Mouse (Mus musculus) C2C12 (cell line): Measurements from ENCODE around the gene Fezf1. TPM values are rescaled to one million over a fixed set of nuclear protein-coding genes. Genes with fewer than 3 reads are reported as not detected.

Experiments
- H3K27me3 ChIP-seq: one replicate; pipeline ENCODE4 v1.6.1; 2011; ENCODE audit not compliant: control insufficient read depth, insufficient read depth, insufficient read length
- H3K36me3 ChIP-seq: one replicate; pipeline ENCODE4 v1.6.1; 2011; ENCODE audit not compliant: control insufficient read depth, insufficient read depth
- H3K4me3 ChIP-seq: one replicate; pipeline ENCODE4 v1.5.1; 2011; ENCODE audit warnings: mild to moderate bottlenecking, control low read depth; ENCODE audit not compliant: poor library complexity, insufficient read depth, severe bottlenecking
- H3K79me2 ChIP-seq: one replicate; pipeline ENCODE4 v1.6.1; 2011; ENCODE audit not compliant: control insufficient read depth, insufficient read depth
- H3K79me3 ChIP-seq: one replicate; pipeline ENCODE4 v1.6.1; 2011; ENCODE audit warnings: low read depth, control low read depth
- H3ac ChIP-seq: one replicate; pipeline ENCODE3; 2011; ENCODE audit warnings: low read depth; ENCODE audit not compliant: control insufficient read depth, insufficient read length
- CEBPB ChIP-seq: IDR thresholded peaks from one replicate; pipeline ENCODE4 v1.6.1; 2011; ENCODE audit warnings: low read depth, mild to moderate bottlenecking, control low read depth, moderate library complexity
- CTCF ChIP-seq: IDR thresholded peaks from one replicate; pipeline ENCODE4 v1.5.1; 2011; ENCODE audit not compliant: control insufficient read depth, insufficient read depth, insufficient read length
- FOSL1 ChIP-seq: IDR thresholded peaks from one replicate; pipeline ENCODE4 v1.8.0; 2011; ENCODE audit warnings: mild to moderate bottlenecking, low read length; ENCODE audit not compliant: poor library complexity, insufficient read depth, severe bottlenecking
- MAX ChIP-seq: IDR thresholded peaks from one replicate; pipeline ENCODE4 v1.6.1; 2011; ENCODE audit warnings: mild to moderate bottlenecking, control low read depth
- MYOD1 ChIP-seq: IDR thresholded peaks from one replicate; pipeline ENCODE4 v1.6.1; 2011; ENCODE audit warnings: low read depth; ENCODE audit not compliant: control insufficient read depth, insufficient read length
- MYOG ChIP-seq: IDR thresholded peaks from one replicate; pipeline ENCODE4 v1.6.1; 2011; ENCODE audit not compliant: control insufficient read depth, insufficient read length; ENCODE audit errors: extremely low read depth
- USF1 ChIP-seq: IDR thresholded peaks from one replicate; pipeline ENCODE4 v1.6.1; 2011; ENCODE audit warnings: low read depth, mild to moderate bottlenecking, control low read depth, moderate library complexity
- polyA plus RNA-seq: library from polyadenylated mRNA; unstranded; fragments of >200 nt; fragmentation: generic; extraction: Trizol; gene quantifications from one replicate; pipeline ENCODE4 v1.2.1, GENCODE M21; 2012; ENCODE audit warnings: missing spikeins

The Fezf1 gene
- polyA plus RNA-seq, 1 experiment = not detected

- no peak overlapping the region for H3ac ChIP-seq
- TF ChIP-seq MAX (no peak), MYOD1 (no peak), CEBPB (no peak), MYOG (no peak), FOSL1 (no peak), CTCF (no peak), USF1 (no peak)
- H3K79me2 ChIP-seq = no peaks in the 10 kb centered on the region
Measured at GRCm38 (mm10) chr6:23202630-23203029, 45.5 kb downstream of the Fezf1 start.

More at GRCm38 (mm10) chr6:23202630-23203029, 45.5 kb downstream of the Fezf1 start:
- no peaks in the 10 kb centered on the region for H3K79me3 ChIP-seq
- H3K4me3 ChIP-seq = no peak overlapping the region
- H3K36me3 ChIP-seq = no peaks in the 10 kb centered on the region
- no peaks in the 10 kb centered on the region for H3K27me3 ChIP-seq

Other genes with a start within 250 kb of the Fezf1 start
- gene Aass, start 115.4 kb downstream of the Fezf1 start, polyA plus RNA-seq = not detected